Mouse (Mus musculus) megakaryocyte, embryonic 14.5 days (primary cell): Measurements from ENCODE around the gene Cep63. TPM values are rescaled to one million over a fixed set of nuclear protein-coding genes. Genes with fewer than 3 reads are reported as not detected.

Source experiments
- H3K27me3 ChIP-seq: replicated peaks from 2 replicates; pipeline ENCODE3; 2012; ENCODE audit warnings: inconsistent platforms
- H3K36me3 ChIP-seq: replicated peaks from 2 replicates; pipeline ENCODE3; 2012; ENCODE audit warnings: low read length, inconsistent platforms, mixed read lengths
- H3K4me1 ChIP-seq: 2 replicates; pipeline ENCODE4 v1.6.1; 2012; ENCODE audit warnings: inconsistent platforms
- H3K4me3 ChIP-seq: replicated peaks from 2 replicates; pipeline ENCODE3; 2012; ENCODE audit warnings: moderate library complexity, mild to moderate bottlenecking, inconsistent platforms
- H3K9me3 ChIP-seq: 2 replicates; pipeline ENCODE4 v1.6.1; 2012; ENCODE audit warnings: inconsistent platforms
- FLI1 ChIP-seq: IDR thresholded peaks from 2 replicates; pipeline ENCODE4 v1.6.1; 2012; ENCODE audit warnings: low read length, inconsistent platforms, mixed read lengths
- GATA1 ChIP-seq: IDR thresholded peaks from 3 replicates; pipeline ENCODE4 v1.6.1; 2012; ENCODE audit warnings: mixed read lengths, low read length, inconsistent platforms, borderline replicate concordance
- polyA plus RNA-seq: library from polyadenylated mRNA; stranded (reverse); fragments of >175 nt; gene quantifications from 2 replicates; pipeline ENCODE4 v1.2.3, GENCODE M21; 2012; ENCODE audit warnings: low replicate concordance; ENCODE audit not compliant: insufficient read depth

Gene Cep63
- polyA plus RNA-seq = 16.3 and 47.6 TPM in 2 replicates

GRCm38 (mm10) chr9:102625983-102626838 lies at the start of gene Cep63, which contains the start of gene Anapc13:
TSS of gene Cep63 (minus strand) at chr9:102626534.
TSS of gene Anapc13 (plus strand) at chr9:102626296.
- TF ChIP-seq FLI1 (peak; percentile 71; the same call in 1 of the 2 replicates), GATA1 (no peak)
- H3K9me3 ChIP-seq = no peaks in the 10 kb centered on the region
- peak within 1 kb of the TSS; percentile 95 for H3K4me3 ChIP-seq
- peaks cover 7% of the 10 kb centered on the region for H3K36me3 ChIP-seq
- H3K27me3 ChIP-seq = no peaks in the 10 kb centered on the region
- H3K4me1 ChIP-seq = peaks cover 65% of the 10 kb centered on the region

GRCm38 (mm10) chr9:102675922-102676321 lies 49.6 kb upstream of the Cep63 start:
- no peaks in the 10 kb centered on the region for H3K36me3 ChIP-seq

GRCm38 (mm10) chr9:102673381-102673780 lies 47.0 kb upstream of the Cep63 start:
- Histone ChIP-seq H3K4me3 (no peak overlapping the region), H3K36me3 (no peaks in the 10 kb centered on the region), H3K9me3 (peaks cover 5% of the 10 kb centered on the region), H3K4me1 (peaks cover 7% of the 10 kb centered on the region; the same call in 1 of the 2 replicates), H3K27me3 (peaks cover 42% of the 10 kb centered on the region)
- TF ChIP-seq GATA1 = no peak
- TF ChIP-seq FLI1 = no peak

More at GRCm38 (mm10) chr9:102675922-102676321, 49.6 kb upstream of the Cep63 start:
- Histone ChIP-seq H3K9me3 (peaks cover 5% of the 10 kb centered on the region), H3K4me3 (no peak overlapping the region), H3K4me1 (peaks cover 7% of the 10 kb centered on the region; the same call in 1 of the 2 replicates), H3K27me3 (peaks cover 34% of the 10 kb centered on the region)
- TF ChIP-seq FLI1 (no peak), GATA1 (no peak)

- Histone ChIP-seq H3K4me3 (no peak overlapping the region), H3K36me3 (no peaks in the 10 kb centered on the region), H3K27me3 (peaks cover 55% of the 10 kb centered on the region), H3K4me1 (no peaks in the 10 kb centered on the region), H3K9me3 (no peaks in the 10 kb centered on the region)
- TF ChIP-seq GATA1 (no peak), FLI1 (no peak)
Measured at GRCm38 (mm10) chr9:102668906-102669305, 42.6 kb upstream of the Cep63 start.

- H3K9me3 ChIP-seq = 0 out of 2 replicates have a peak, but pooled peaks cover 3% of the 10 kb centered on the region
- no peaks in the 10 kb centered on the region for H3K36me3 ChIP-seq
- no peaks in the 10 kb centered on the region for H3K4me1 ChIP-seq
- H3K4me3 ChIP-seq = no peak overlapping the region
- peaks cover 55% of the 10 kb centered on the region for H3K27me3 ChIP-seq
- TF ChIP-seq FLI1 (no peak), GATA1 (no peak)
Measured at GRCm38 (mm10) chr9:102668115-102668514, 41.8 kb upstream of the Cep63 start.

DNA sequence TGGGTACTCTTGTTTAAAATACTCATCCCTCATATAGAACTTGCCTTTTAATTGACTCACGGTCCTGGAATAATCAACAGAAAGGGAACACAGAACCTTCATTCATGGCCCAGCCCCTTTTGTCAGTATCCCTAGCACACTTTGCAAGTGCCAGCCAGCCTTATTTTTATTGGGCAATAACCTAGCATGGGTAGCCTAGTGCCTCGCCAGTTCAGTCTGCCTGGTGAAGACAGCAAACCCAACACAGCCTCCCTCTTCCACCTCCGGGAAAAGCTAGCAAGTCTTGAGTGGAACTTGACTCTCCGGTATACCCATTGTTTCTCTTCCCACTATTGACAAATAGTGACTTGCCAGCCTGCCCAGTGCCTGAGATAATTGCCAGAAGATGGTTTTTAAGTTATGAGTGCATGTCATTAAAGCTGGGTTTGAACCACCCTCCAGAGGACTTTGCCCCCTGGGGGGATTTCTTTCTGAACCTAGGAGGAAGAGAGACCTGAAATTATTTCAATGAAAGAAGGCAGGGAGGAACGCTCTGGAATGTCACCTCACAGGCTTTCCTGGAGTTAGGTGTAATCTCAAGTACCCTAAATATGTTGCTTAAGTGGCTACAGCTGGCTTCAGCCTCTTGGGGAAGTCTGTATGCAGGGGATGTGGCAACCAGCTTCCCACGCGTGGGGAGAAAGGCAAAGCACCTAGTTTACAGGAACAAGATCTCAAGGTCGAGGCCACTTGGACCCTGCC lies 30.2 kb upstream of the Cep63 start:
- peaks cover 30% of the 10 kb centered on the region for H3K27me3 ChIP-seq
- no peak overlapping the region for H3K4me3 ChIP-seq
- H3K9me3 ChIP-seq = peaks cover 11% of the 10 kb centered on the region
- peaks cover 13% of the 10 kb centered on the region; the same call in 1 of the 2 replicates for H3K4me1 ChIP-seq
- TF ChIP-seq GATA1 (no peak), FLI1 (no peak)
- no peaks in the 10 kb centered on the region for H3K36me3 ChIP-seq

DNA sequence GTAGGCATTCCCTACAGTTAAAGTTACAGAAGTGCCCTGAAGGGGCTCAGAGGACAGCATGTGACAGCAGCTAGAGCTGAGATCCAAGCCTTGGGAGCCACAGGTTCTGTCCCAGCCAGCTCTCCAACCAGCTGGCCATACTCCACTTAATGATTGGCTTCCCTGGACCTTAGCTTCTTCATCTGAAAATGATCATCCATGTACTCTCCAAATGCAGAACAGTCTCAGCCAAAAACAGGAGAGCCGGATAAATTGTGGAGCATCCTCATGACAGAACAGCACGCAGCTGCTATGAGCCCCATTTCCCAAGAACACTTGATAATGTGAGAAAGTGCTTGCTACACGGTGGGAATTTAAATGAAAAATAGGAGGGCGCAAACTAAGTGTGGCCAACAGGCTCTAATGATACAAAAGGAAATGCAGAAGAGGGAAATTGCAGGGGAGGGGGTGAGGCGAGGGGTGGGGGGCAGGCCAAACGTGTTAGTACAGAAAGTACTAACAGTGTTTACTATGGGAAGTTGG lies 24.9 kb upstream of the Cep63 start:
- peaks cover 29% of the 10 kb centered on the region for H3K27me3 ChIP-seq
- peaks cover 11% of the 10 kb centered on the region for H3K9me3 ChIP-seq
- no peaks in the 10 kb centered on the region for H3K36me3 ChIP-seq
- peaks cover 30% of the 10 kb centered on the region for H3K4me1 ChIP-seq
- TF ChIP-seq FLI1 (no peak), GATA1 (no peak)
- H3K4me3 ChIP-seq = no peak overlapping the region

DNA sequence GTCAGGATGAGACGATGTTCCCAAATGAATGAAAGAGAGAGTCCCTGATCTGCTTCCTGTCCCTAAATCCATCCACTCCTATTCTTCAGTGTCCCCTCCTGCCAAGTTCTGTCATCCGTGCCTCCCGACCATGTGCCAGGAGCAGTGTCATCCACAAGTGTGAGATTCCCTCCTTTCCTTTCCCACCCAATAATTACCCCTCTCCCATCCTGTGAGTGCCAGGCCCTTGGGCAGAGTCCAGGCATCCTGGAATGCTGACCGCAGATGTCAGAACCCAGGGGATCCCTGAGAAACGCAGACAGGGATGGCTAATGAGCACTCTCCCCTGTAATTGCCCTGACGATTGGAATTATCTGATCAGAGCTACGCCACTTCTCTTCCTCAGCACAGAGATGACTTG lies 24.3 kb upstream of the Cep63 start:
- Histone ChIP-seq H3K4me1 (peaks cover 36% of the 10 kb centered on the region), H3K36me3 (no peaks in the 10 kb centered on the region), H3K27me3 (peaks cover 29% of the 10 kb centered on the region), H3K9me3 (peaks cover 11% of the 10 kb centered on the region), H3K4me3 (no peak overlapping the region)
- TF ChIP-seq FLI1 (no peak), GATA1 (no peak)

DNA sequence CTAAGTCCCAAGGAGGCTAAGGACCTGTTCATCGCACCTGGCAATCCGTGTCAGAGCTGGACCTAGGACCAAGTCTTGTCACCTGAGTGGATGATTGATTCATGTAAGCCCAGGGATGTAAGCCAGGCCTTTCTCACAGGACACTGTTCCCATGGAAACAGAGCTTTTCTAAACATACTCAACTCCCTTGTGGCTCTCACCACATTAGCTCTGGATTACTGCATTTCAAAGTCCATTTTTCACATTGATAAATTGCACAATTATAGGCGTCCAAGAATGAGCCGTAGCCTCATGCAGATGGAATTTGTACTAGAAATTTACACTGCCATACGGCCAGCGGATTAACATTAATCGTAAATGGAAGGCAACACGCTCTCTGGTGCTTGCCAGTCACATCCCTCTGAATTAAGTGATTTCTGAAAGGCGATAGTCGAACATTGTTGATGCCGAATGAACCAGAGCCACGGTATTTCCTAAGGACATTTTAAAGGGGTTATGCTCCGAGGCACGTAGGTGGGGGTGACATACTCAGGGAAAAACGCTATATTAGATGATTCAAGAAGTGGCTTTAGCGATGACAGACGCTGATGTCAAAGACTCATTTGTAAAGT lies 23.7 kb upstream of the Cep63 start:
- Histone ChIP-seq H3K36me3 (no peaks in the 10 kb centered on the region), H3K9me3 (peaks cover 11% of the 10 kb centered on the region), H3K27me3 (peaks cover 28% of the 10 kb centered on the region), H3K4me1 (peaks cover 37% of the 10 kb centered on the region), H3K4me3 (no peak overlapping the region)
- no peak for TF ChIP-seq GATA1
